Mouse (Mus musculus) midbrain, embryonic 12.5 days (tissue): ENCODE data around the gene Fubp1. TPM values are rescaled to one million over a fixed set of nuclear protein-coding genes. Genes with fewer than 3 reads are reported as not detected.

Experiments used
- ATAC-seq: fragments of 200-750 bp; cut with Nextera tagmentation; 2 replicates; pipeline ENCODE4 v1.8.0; 2017; ENCODE audit warnings: low read depth, moderate TSS enrichment, moderate library complexity; ENCODE audit not compliant: low FRiP score
- H3K27ac ChIP-seq: fragments of 300-500 bp; sonication (generic); replicated peaks from 2 replicates; pipeline ENCODE4 v1.5.1; 2016; ENCODE audit warnings: mild to moderate bottlenecking
- H3K27me3 ChIP-seq: fragments of 300-500 bp; sonication (generic); 2 replicates; pipeline ENCODE4 v1.6.1; 2016; ENCODE audit warnings: mild to moderate bottlenecking
- H3K36me3 ChIP-seq: fragments of 300-500 bp; sonication (generic); 2 replicates; pipeline ENCODE4 v1.6.1; 2016
- H3K4me1 ChIP-seq: fragments of 300-500 bp; sonication (generic); 2 replicates; pipeline ENCODE4 v1.6.1; 2016
- H3K4me2 ChIP-seq: fragments of 300-500 bp; sonication (generic); replicated peaks from 2 replicates; pipeline ENCODE4 v1.6.1; 2016; ENCODE audit warnings: mild to moderate bottlenecking, moderate library complexity
- H3K4me3 ChIP-seq: fragments of 300-500 bp; sonication (generic); 2 replicates; pipeline ENCODE4 v1.5.1; 2016; ENCODE audit warnings: mild to moderate bottlenecking
- H3K9ac ChIP-seq: fragments of 300-500 bp; sonication (generic); replicated peaks from 2 replicates; pipeline ENCODE4 v1.6.1; 2016; ENCODE audit warnings: mild to moderate bottlenecking, moderate library complexity
- H3K9me3 ChIP-seq: fragments of 300-500 bp; sonication (generic); 2 replicates; pipeline ENCODE4 v1.6.1; 2016; ENCODE audit warnings: mild to moderate bottlenecking
- WGBS: fragments of 180-500 bp; shearing (Covaris S2); methylation state at CpG from one replicate; pipeline ENCODE4 v1.1.7; 2016; 5-methylcytosine and 5-hydroxymethylcytosine counted together
- polyA plus RNA-seq: library from polyadenylated mRNA; unstranded; fragments of >200 nt; fragmentation: Nextera tagmentation; extraction: Ambion mirVana; gene quantifications from 2 replicates; pipeline ENCODE4 v1.2.1, GENCODE M21; 2016

Fubp1 gene
- polyA plus RNA-seq, 1 experiment from 2014 or later: 393 TPM

DNA sequence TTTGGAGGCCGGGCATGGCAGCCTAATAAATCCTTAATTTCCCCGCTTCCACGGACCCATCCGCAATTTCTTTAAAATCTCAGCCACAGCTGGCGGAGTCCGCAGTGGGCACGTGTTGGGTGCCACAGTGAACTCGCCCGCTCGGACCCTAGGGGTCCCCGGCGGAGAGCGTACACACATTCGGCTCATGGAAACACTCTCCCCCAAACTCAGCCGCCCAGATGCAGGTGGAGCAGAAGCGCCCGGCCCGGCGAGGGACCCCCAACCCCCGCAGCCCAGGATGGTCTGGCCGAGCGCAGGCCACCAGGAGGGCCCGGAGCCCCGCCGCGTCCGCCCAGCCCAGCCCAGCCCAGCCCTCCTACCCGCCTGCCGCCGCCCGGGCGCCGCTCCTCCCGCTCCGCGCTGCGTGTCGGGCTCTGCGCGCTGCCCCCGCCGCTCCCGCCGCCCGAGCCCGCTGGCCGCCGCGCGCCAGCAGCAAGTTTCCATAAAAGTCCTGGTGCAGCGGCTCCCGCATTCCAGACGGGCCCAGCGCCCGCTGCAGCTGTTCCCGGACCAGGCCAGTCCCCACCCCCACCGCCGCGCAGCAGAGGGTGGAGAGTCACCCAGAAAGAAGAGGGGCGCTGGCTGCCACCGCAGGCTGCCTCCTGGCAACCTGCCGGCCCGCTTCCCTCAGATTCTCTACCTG lies 55.3 kb downstream of the Fubp1 start:
- Histone ChIP-seq H3K4me3 (peak overlapping the region; percentile 59), H3K4me1 (peaks cover 23% of the 10 kb centered on the region), H3K9me3 (no peaks in the 10 kb centered on the region), H3K27ac (no peak overlapping the region), H3K9ac (peak overlapping the region; percentile 70), H3K36me3 (no peaks in the 10 kb centered on the region), H3K27me3 (peaks cover 69% of the 10 kb centered on the region), H3K4me2 (peak overlapping the region; percentile 99)
- peak; percentile 87 for ATAC-seq
- under 1% methylated on average over 50 of the region's 63 CpGs for WGBS

DNA sequence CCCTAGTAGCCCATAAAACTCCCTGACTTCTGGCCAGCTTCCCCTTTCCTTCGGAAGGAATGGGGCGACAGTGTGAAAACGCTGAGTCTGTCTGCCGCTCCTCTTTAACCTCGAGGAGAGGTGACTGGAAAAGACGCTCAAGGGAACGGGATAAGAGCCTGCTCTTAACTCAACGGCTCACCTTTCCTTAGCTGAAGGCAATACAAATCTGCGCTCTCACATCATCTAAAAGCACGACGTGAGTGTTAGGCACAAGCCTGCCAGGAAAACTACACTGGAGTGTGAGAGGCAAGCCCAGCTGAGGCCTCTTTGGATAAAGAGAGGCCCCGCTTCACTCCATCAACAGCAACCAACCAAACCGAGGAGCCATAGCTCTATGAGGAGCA lies 55.8 kb downstream of the Fubp1 start, which contains the start of gene Nexn:
Gene Nexn (minus strand): TSS at position 315 of the 386 bp plus-strand sequence.
- Histone ChIP-seq H3K4me2 (peak within 1 kb of the TSS; percentile 99), H3K27ac (no peak within 1 kb of the TSS), H3K27me3 (peaks cover 68% of the 10 kb centered on the region), H3K36me3 (no peaks in the 10 kb centered on the region), H3K4me3 (peak within 1 kb of the TSS; percentile 59), H3K9me3 (no peaks in the 10 kb centered on the region), H3K9ac (peak within 1 kb of the TSS; percentile 70), H3K4me1 (peaks cover 23% of the 10 kb centered on the region)
- WGBS: 3% methylated on average over 13 of the region's 13 CpGs
- peak; percentile 28; the same call in 1 of the 2 replicates for ATAC-seq

DNA sequence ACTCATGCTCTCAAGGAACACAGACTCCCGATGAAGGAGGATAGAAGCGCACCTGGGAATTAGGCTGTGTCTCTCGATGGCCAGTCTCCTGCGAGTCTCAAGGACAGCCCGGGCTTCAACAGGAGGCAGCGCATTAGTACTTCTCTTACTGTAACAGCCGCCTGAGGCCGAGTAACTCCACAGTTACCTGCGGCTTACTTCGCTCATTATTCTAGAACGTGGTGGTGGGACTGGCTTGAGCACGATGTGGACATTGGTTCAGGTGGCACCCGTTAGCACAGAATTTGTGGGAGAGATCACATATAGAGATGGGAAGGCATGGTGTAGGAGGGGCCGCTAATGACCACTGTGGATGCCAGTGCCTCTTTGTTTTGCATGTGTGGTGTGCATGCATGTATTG lies 57.9 kb downstream of the Fubp1 start:
- no peak overlapping the region for H3K4me2 ChIP-seq
- 92% methylated on average over 14 of the region's 14 CpGs for WGBS
- H3K4me1 ChIP-seq: peaks cover 18% of the 10 kb centered on the region
- no peaks in the 10 kb centered on the region for H3K9me3 ChIP-seq
- ATAC-seq: no peak
- H3K4me3 ChIP-seq: no peak overlapping the region
- no peak overlapping the region for H3K27ac ChIP-seq
- H3K9ac ChIP-seq: no peak overlapping the region
- no peaks in the 10 kb centered on the region for H3K36me3 ChIP-seq
- H3K27me3 ChIP-seq: peaks cover 49% of the 10 kb centered on the region

DNA sequence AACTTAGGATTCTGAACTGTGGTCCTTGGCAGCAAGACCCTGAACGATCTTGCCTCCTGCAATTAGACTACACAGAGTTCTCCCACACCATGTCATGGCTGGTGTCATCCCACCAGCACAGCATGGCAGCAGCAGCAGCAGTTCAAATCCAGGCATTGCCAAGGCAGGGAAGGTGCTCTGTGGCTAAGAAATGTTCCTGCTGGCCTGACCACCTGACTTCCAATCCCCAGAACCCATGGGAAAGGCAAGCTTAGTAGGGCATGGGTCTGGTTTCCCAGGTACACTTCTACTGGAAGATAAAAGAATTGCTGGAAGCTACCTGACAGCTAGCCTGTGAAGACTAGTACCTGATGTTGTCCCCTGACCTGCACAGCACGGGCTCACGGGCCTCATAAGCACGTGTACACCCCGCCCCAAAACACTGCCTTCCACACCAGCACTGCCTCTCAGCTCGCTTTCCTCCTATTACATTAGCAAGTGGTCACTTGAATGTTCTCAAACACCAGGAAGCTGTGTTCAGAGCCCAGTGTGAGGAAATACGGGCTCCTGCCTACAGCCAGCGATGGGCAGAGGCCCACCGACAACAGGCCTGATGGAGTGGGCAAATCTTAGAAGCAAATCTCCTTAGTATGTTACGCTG lies 61.0 kb downstream of the Fubp1 start:
- Histone ChIP-seq H3K27me3 (peaks cover 21% of the 10 kb centered on the region), H3K9ac (no peak overlapping the region), H3K27ac (no peak overlapping the region), H3K36me3 (peaks cover 4% of the 10 kb centered on the region; the same call in 1 of the 2 replicates), H3K4me2 (no peak overlapping the region), H3K4me3 (no peak overlapping the region), H3K9me3 (no peaks in the 10 kb centered on the region), H3K4me1 (peaks cover 3% of the 10 kb centered on the region)
- ATAC-seq: no peak
- WGBS: 90% methylated on average over 10 of the region's 10 CpGs

DNA sequence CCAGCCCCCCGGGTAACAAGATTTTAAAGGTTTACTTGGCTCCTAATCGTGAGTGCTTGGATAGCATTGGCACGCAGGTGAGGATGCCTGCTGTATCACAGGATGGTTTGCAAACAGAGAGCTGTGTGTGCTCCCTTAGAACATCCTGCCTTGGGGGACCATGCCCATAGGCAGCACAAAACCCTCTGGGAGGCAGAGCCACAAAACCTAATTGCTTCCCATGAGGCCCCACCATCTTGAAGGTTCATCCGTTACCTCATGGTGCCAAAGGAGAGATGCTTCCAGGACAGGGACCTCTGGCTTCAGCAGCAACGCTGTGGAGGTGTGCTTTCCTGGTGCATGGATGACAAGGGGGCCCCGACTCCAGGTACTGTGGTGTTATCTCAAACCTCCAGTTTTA lies 61.7 kb downstream of the Fubp1 start:
- H3K9me3 ChIP-seq: no peaks in the 10 kb centered on the region
- peaks cover 9% of the 10 kb centered on the region; the same call in 1 of the 2 replicates for H3K36me3 ChIP-seq
- no peak overlapping the region for H3K4me2 ChIP-seq
- no peak overlapping the region for H3K27ac ChIP-seq
- H3K4me1 ChIP-seq: no peaks in the 10 kb centered on the region
- ATAC-seq: no peak
- WGBS: 90% methylated on average over 6 of the region's 6 CpGs
- H3K9ac ChIP-seq: no peak overlapping the region
- no peak overlapping the region for H3K4me3 ChIP-seq
- H3K27me3 ChIP-seq: peaks cover 15% of the 10 kb centered on the region

DNA sequence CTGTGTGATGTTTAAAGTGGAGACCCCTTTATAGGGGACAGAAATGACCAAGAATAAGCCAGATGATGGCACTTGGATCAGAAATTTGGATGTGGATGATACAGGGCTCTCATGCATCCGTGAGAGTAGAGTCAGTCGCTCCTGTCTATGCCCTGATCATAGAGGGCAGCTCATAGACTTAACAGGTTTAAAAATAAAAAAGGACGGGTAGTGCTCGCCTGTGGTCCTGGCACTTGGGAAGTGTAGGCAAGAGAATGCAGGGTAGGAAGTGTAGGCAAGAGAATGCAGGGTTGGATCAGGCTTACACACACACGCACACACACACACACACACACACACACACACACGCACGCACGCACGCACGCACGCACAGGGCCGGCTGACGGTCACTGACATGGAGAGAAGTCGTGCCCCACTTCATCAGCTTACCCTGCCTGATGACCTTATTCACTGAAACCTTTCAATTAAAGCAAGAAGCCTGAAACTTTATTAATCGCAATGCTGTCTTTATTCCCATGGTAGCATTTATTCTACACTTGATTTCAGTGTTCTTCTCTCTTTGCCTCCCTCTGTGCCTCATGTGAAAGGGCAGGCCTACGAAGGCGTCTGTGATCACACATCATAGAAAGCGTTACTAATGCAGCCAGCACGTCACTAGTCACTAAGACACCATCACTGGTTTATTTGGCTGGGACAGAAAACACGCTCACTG lies 62.9 kb downstream of the Fubp1 start:
- H3K27ac ChIP-seq: no peak overlapping the region
- H3K9ac ChIP-seq: no peak overlapping the region
- H3K4me3 ChIP-seq: no peak overlapping the region
- H3K9me3 ChIP-seq: no peaks in the 10 kb centered on the region
- peaks cover 5% of the 10 kb centered on the region for H3K27me3 ChIP-seq
- H3K36me3 ChIP-seq: peaks cover 9% of the 10 kb centered on the region; the same call in 1 of the 2 replicates
- H3K4me1 ChIP-seq: no peaks in the 10 kb centered on the region
- WGBS: 75% methylated on average over 20 of the region's 20 CpGs
- no peak overlapping the region for H3K4me2 ChIP-seq
- ATAC-seq: 0 out of 2 replicates have a peak, but pooled peaks have one; percentile 41

DNA sequence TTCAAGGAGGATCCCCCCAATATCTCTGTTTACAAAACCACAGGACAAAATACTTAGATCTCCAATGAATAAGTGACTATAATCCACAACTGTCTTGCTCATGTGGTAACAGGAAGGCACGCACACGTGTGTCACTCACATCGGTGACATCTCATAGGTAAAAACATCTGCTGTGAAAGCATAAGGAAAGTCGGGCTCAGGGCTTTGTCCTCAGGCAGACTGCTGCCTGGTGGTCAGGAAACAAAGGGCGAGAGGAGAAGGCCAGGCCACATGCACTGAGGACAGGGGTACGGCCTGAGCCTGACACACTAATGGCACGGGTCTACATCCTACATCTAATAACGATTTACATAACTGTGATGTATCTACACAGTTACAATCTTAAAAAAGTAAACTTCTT lies 64.8 kb downstream of the Fubp1 start:
- no peak overlapping the region for H3K9ac ChIP-seq
- H3K27ac ChIP-seq: no peak overlapping the region
- H3K9me3 ChIP-seq: no peaks in the 10 kb centered on the region
- H3K27me3 ChIP-seq: no peaks in the 10 kb centered on the region
- ATAC-seq: no peak
- 78% methylated on average over 8 of the region's 8 CpGs for WGBS
- H3K36me3 ChIP-seq: peaks cover 9% of the 10 kb centered on the region; the same call in 1 of the 2 replicates
- no peak overlapping the region for H3K4me2 ChIP-seq
- H3K4me3 ChIP-seq: no peak overlapping the region
- no peaks in the 10 kb centered on the region for H3K4me1 ChIP-seq

DNA sequence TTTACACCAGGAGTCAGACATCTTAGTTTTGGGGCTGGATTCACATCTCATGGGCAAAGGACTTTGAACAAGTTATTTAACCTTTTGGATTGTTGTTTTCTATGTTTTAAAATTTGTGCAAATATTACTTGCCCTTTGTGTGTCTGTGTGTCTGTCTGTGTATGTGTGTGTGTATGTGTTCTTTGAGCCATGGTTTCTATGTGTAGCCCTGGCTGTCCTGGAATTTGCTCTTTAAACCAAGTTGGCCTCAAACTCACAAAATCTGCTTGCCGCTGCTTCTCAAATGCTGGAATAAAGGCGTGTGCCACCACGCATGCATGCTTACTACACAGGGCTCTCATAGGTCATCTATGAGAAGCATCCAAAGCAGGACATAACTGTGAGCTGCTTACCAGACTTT lies 66.7 kb downstream of the Fubp1 start:
- H3K9ac ChIP-seq: no peak overlapping the region
- no peaks in the 10 kb centered on the region for H3K4me1 ChIP-seq
- no peak overlapping the region for H3K27ac ChIP-seq
- H3K9me3 ChIP-seq: no peaks in the 10 kb centered on the region
- H3K4me3 ChIP-seq: no peak overlapping the region
- H3K36me3 ChIP-seq: peaks cover 11% of the 10 kb centered on the region; the same call in 1 of the 2 replicates
- WGBS: 87% methylated on average over 3 of the region's 3 CpGs
- ATAC-seq: no peak
- H3K4me2 ChIP-seq: no peak overlapping the region
- H3K27me3 ChIP-seq: no peaks in the 10 kb centered on the region

DNA sequence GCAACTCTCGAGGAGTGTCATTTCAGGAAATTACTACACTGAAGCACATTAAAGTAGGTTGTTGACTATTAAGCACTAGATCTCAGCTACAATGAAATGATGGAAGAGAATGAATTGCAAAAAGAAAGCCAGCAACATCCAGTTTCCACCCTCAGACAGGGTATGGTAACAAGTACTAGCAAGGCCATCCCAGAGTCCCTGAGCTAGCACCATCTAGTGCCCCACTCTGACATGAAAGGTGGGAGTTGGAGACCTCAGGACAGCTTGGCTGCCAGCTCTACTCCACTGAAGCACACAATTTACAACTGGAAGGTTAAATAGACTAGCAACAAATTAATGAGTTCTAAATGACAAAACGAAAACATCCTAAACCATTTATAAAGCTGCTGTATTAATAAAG lies 67.7 kb downstream of the Fubp1 start:
- Histone ChIP-seq H3K4me1 (no peaks in the 10 kb centered on the region), H3K27ac (no peak overlapping the region), H3K9me3 (no peaks in the 10 kb centered on the region), H3K9ac (no peak overlapping the region), H3K36me3 (peaks cover 21% of the 10 kb centered on the region), H3K27me3 (no peaks in the 10 kb centered on the region), H3K4me3 (no peak overlapping the region), H3K4me2 (no peak overlapping the region)
- WGBS: 96% methylated on average over 2 of the region's 2 CpGs
- no peak for ATAC-seq

DNA sequence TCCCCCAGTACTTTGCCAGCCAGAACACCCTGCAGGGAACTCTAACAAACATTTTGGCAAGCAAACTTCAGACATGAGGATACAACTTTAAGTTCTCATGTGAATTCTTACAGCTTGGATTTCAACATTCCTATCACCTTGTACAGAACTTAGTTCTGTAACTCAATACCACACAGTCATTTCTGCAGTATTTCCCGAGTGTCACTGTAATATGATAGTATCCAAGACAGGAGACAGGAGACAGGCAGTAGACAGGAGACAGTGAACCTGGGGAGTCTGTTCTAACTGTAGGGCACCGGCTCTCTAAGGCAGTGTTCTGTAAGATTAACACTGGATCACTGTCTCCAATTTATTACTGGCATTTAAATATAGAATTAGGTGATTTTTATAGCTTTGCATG lies 68.2 kb downstream of the Fubp1 start:
- no peak overlapping the region for H3K4me3 ChIP-seq
- H3K27ac ChIP-seq: no peak overlapping the region
- no peak overlapping the region for H3K9ac ChIP-seq
- H3K4me2 ChIP-seq: no peak overlapping the region
- no peaks in the 10 kb centered on the region for H3K27me3 ChIP-seq
- peaks cover 26% of the 10 kb centered on the region for H3K36me3 ChIP-seq
- 71% methylated on average over 2 of the region's 2 CpGs for WGBS
- H3K4me1 ChIP-seq: no peaks in the 10 kb centered on the region
- no peak for ATAC-seq
- no peaks in the 10 kb centered on the region for H3K9me3 ChIP-seq

DNA sequence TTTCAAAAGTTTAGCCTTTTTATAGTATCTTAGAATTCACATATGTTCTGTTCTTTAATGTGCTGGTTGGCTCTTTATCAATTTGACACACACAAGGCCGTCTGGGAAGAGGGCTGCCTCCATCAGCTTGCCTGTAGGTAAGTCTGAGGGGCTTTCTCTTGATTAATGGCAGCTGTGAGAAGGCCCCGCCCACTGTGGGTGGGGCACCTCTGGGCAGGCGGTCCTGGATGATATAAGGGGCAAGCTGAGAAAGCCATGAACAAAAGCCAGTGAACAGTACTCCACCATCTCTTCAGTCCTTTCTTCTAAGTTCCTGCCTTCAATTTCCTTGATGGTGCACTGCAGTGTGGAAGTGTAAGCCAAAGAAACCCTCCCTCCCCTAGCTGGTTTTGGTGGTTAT lies 71.9 kb downstream of the Fubp1 start:
- ATAC-seq: no peak
- H3K4me3 ChIP-seq: no peak overlapping the region
- H3K9me3 ChIP-seq: no peaks in the 10 kb centered on the region
- no peaks in the 10 kb centered on the region for H3K4me1 ChIP-seq
- H3K9ac ChIP-seq: no peak overlapping the region
- no peaks in the 10 kb centered on the region for H3K27me3 ChIP-seq
- 47% methylated on average over 3 of the region's 3 CpGs for WGBS
- no peak overlapping the region for H3K4me2 ChIP-seq
- H3K27ac ChIP-seq: no peak overlapping the region
- peaks cover 44% of the 10 kb centered on the region for H3K36me3 ChIP-seq

DNA sequence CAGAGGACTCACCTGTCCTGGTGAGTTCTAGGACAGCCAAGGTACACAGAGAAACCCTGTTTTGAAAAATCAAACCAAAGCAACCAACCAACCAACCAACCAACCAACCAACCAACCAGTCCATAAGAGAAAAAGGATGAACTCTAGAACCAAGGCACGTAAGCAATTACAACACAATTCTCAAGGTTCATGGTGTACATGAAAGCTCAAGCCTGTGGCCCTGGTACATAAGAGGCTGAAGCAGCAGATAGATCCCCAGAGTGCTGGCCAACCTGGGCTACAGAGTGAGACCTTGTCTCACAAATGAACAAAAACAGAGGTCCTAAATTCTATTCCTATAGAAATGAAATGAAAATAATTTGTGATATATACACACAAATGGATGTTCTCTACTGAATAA lies 74.1 kb downstream of the Fubp1 start:
- Histone ChIP-seq H3K4me2 (no peak overlapping the region), H3K36me3 (peaks cover 61% of the 10 kb centered on the region), H3K9ac (no peak overlapping the region), H3K27ac (no peak overlapping the region), H3K4me3 (no peak overlapping the region), H3K27me3 (no peaks in the 10 kb centered on the region), H3K9me3 (no peaks in the 10 kb centered on the region), H3K4me1 (no peaks in the 10 kb centered on the region)
- 100% methylated on average over 1 of the region's 1 CpGs for WGBS
- ATAC-seq: no peak
